Mouse (Mus musculus): Measurements from ENCODE around the gene Sfswap.

DNA sequence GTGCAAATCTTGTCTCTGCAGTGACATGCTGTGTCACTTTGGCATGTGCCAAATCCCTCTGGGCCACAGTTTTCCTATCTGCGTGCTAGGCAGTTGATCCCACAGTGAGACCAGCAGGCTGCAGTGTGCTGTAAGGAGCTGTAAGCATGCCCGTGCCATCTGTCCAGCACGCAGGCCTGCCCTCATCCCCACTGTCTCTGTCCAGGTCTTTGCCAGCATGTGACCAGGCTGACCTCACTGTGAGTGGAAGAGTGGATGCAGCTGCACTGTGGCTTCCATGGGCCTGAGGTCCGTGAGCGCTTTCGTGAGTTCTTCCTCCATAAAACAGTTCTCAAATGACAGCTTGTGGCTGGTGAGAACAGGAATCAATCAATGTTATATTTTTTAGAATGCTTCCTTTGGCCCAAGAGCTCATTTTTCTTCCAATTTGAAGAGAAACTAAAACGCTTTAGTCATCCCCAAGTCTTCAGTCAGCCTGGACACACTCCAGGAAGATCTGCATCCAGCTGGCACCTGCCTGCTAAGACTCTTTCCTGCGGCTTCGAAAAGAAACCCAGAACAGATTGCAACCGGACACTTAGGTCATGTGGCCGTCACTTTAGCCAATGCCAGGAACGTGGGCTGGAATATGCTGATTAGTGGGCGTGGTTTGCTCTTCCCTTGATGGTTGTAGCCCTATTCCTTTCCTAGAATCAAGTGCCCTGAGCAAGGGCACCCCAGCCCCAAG lies 46.1 kb upstream of the Sfswap start:
- TF ChIP-seq CTCF (IDR thresholded peaks at IDR 0.05; ENCODE audit: low read depth) (no peak), EP300 (IDR thresholded peaks at IDR 0.05; ENCODE audit: low read depth) (no peak)

Data from liver, embryonic 14.5 days (tissue).